28 mouse cellular contexts compared by ENCODE assay signal in the genomic region with DNA sequence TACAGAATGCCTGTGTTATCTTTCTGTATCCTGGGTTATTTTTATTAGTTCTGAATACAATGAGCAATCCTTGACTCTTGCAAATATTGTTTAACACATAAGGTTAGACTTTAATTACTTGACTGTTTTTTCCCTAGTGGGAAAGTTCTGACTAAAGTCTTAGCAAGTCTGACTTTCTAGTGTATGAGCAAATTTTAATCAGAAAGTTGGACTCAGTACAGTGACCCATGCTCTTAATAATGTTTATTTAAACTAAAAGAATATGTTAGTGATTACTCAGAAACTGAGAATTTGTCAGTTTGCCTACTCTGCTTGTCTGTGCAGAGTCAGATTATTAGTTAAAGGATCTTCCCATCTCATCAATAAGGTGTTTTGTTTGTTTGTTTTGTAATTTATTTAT.
DNase-seq lines count a peak whose midpoint lies in the region; ATAC-seq lines count a peak whose summit lies in the region.
"Had no signal": no experiment of that assay in that cellular context is flagged by ENCODE, and none has a peak within 500 bp of the region (broad histone marks: within the 10 kb centered on the region; RNA-seq: fewer than 3 reads in every experiment).

No protein-coding gene starts in this region.

- H3K9ac ChIP-seq in embryonic facial prominence, embryonic 14.5 days (ENCODE audit: low read depth, low read length): no peak overlapping the region
- no peak overlapping the region for H3K9ac ChIP-seq in forebrain, embryonic 13.5 days
- H3K9ac ChIP-seq: embryonic facial prominence, embryonic 13.5 days; forebrain, embryonic 15.5 days; heart, embryonic 13.5 days; hindbrain, embryonic 14.5 days had no signal

- H3K9me3 ChIP-seq in embryonic facial prominence, embryonic 14.5 days (ENCODE audit: control insufficient read depth, low read length): peaks cover 15% of the 10 kb centered on the region; the same call in 1 of the 2 replicates
- no peaks in the 10 kb centered on the region for H3K9me3 ChIP-seq in embryonic facial prominence, embryonic 10.5 days
- H3K9me3 ChIP-seq in forebrain, embryonic 13.5 days (replicated peaks): no peaks in the 10 kb centered on the region
- H3K9me3 ChIP-seq: forebrain, embryonic 15.5 days; G1E; heart, embryonic 10.5 days had no signal

- H3K36me3 ChIP-seq in embryonic facial prominence, embryonic 14.5 days (ENCODE audit: control insufficient read depth, insufficient read depth, low read length): no peaks in the 10 kb centered on the region
- H3K36me3 ChIP-seq in embryonic facial prominence, embryonic 10.5 days (replicated peaks): no peaks in the 10 kb centered on the region
- H3K36me3 ChIP-seq in forebrain, embryonic 13.5 days (ENCODE audit: poor library complexity, severe bottlenecking): no peaks in the 10 kb centered on the region
- H3K36me3 ChIP-seq: embryonic facial prominence, embryonic 13.5 days; forebrain, embryonic 15.5 days; G1E; heart, embryonic 10.5 days; heart, embryonic 13.5 days had no signal

- H3K4me3 ChIP-seq in embryonic facial prominence, embryonic 14.5 days (ENCODE audit: low read depth, low read length): no peak overlapping the region
- H3K4me3 ChIP-seq in embryonic facial prominence, embryonic 10.5 days: no peak overlapping the region
- H3K4me3 ChIP-seq in forebrain, embryonic 13.5 days: no peak overlapping the region
- H3K4me3 ChIP-seq: embryonic facial prominence, embryonic 13.5 days; forebrain, embryonic 15.5 days; heart, adult 2 months; heart, embryonic 10.5 days; heart, embryonic 13.5 days had no signal

- no peaks in the 10 kb centered on the region for H3K27me3 ChIP-seq in embryonic facial prominence, embryonic 14.5 days (replicated peaks; ENCODE audit: control insufficient read depth, insufficient read depth, low read length)
- no peaks in the 10 kb centered on the region for H3K27me3 ChIP-seq in embryonic facial prominence, embryonic 10.5 days (replicated peaks; ENCODE audit: low read depth, poor library complexity, severe bottlenecking)
- no peaks in the 10 kb centered on the region for H3K27me3 ChIP-seq in forebrain, embryonic 13.5 days
- H3K27me3 ChIP-seq: CH12.LX; embryonic facial prominence, embryonic 13.5 days; forebrain, embryonic 15.5 days; heart, embryonic 13.5 days had no signal

- H3K4me2 ChIP-seq in embryonic facial prominence, embryonic 14.5 days (ENCODE audit: low read depth, low read length): no peak overlapping the region
- H3K4me2 ChIP-seq in forebrain, embryonic 13.5 days: no peak overlapping the region
- H3K4me2 ChIP-seq: embryonic facial prominence, embryonic 13.5 days; forebrain, embryonic 15.5 days; heart, embryonic 13.5 days; hindbrain, embryonic 14.5 days had no signal

- 0 out of 2 replicates have a peak, but pooled peaks cover 4% of the 10 kb centered on the region for H3K4me1 ChIP-seq in embryonic facial prominence, embryonic 14.5 days (ENCODE audit: control insufficient read depth, insufficient read depth, low read length)
- H3K4me1 ChIP-seq in embryonic facial prominence, embryonic 10.5 days: no peaks in the 10 kb centered on the region
- no peaks in the 10 kb centered on the region for H3K4me1 ChIP-seq in forebrain, embryonic 13.5 days
- H3K4me1 ChIP-seq: forebrain, embryonic 15.5 days; heart, embryonic 10.5 days; heart, embryonic 13.5 days had no signal

- no peak overlapping the region for H3K27ac ChIP-seq in embryonic facial prominence, embryonic 14.5 days (replicated peaks; ENCODE audit: low read depth, low read length)
- no peak overlapping the region for H3K27ac ChIP-seq in embryonic facial prominence, embryonic 10.5 days (replicated peaks)
- no peak overlapping the region for H3K27ac ChIP-seq in forebrain, embryonic 13.5 days
- H3K27ac ChIP-seq: embryonic facial prominence, embryonic 13.5 days; forebrain, embryonic 15.5 days; heart, adult 2 months; heart, embryonic 10.5 days; heart, embryonic 13.5 days; hindbrain, embryonic 14.5 days; hindbrain, postnatal 0 days had no signal

- no peak for ATAC-seq in embryonic facial prominence, embryonic 14.5 days (ENCODE audit: low read depth)
- no peak for ATAC-seq in forebrain, embryonic 13.5 days
- ATAC-seq: activated CD4-positive, CD25-positive, alpha-beta regulatory T cell, adult 4 months; forebrain, embryonic 15.5 days; hindbrain, postnatal 0 days; inflammation-experienced regulatory T-cells, adult 6 months had no signal

- peak; percentile 47 for DNase-seq in embryonic facial prominence, embryonic 14.5 days (ENCODE audit: low spot score)
- DNase-seq in embryonic facial prominence, embryonic 10.5 days (ENCODE audit: low spot score): no peak
- DNase-seq in 3T3-L1 (ENCODE audit: low read depth, low spot score): peak; percentile 62
- peak; percentile 58 for DNase-seq in adipocyte (ENCODE audit: low spot score)
- peak; percentile 9 for DNase-seq in skeletal muscle tissue, adult 2 months (ENCODE audit: low read depth, low spot score)
- no peak for DNase-seq in retina, postnatal 1 day
- DNase-seq: adrenal gland, adult 2 months; adrenal gland, postnatal 14 days; B cell, adult 2 months; cerebellum, adult 11 months; cerebellum, adult 2 months; cerebellum, adult 9-11 months; cerebellum, postnatal 25 days; gastrocnemius, postnatal 36 days; heart, adult 2 months; heart, postnatal 14 days; heart, postnatal 4 days had no signal

Comparison
In these comparisons a context has a peak if more than half of its experiments do, and no peak if none do; other contexts are left out.
1. DNase-seq: peak in embryonic facial prominence, embryonic 14.5 days (single experiment), 3T3-L1 (single experiment), adipocyte (single experiment) and skeletal muscle tissue, adult 2 months (single experiment); none in embryonic facial prominence, embryonic 10.5 days (single experiment) and retina, postnatal 1 day (single experiment).